Mouse (Mus musculus): ENCODE data around the gene Arl2bp. TPM values are rescaled to one million over a fixed set of nuclear protein-coding genes. Genes with fewer than 3 reads are reported as not detected.

The Arl2bp gene
- 10 to 100 TPM; 90.4 to 96.5 TPM for total RNA-seq (2021)

DNA sequence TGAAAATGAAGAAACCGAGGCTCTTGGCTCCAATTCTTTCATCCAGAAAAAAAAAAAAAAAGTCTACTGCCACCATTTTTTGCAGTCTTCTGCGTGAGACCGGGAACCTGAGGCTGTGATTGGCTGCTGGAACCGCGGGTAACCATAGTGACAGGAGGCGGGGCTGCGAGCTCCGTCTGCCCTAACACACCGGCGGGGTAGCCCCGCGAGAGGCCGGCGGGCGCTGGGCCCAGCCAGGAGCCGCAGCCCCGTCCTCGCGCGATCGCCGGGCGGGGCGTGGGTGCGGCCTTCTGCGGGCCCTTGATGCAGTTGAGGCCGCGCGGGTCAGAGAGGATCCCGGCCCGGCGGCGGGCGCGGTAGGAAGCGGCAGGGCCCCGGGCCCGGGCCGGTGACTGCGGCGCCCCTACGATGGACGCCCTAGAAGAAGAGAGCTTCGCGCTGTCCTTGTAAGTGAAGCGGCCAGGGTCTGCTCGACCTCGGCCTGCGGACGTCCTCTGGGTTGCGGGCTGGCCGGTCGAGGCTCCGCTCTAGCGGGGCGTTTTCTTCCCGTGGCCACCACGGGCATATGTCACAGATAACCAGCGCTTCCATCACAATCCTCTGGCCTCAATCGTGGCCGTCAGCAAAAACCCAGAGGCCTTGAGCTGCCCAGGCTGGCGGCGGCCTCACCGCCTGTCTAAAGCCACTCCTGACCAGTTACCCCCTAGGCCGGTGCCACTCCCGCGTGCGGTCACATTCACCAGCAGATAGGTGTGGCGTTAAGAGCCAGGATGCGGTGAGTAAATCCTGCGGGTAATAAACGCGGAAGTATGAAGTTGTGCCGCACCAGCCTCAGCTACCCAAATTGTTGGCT is at the start of gene Arl2bp:
Arl2bp (plus strand) TSS at position 145 of the 853 bp plus-strand sequence.
- peak; percentile 92 to 93 for DNase-seq
- intact Hi-C loops (cut with DNase I), result loop anchor here (2.0 kb wide), 1 partner anchor 36 kb away; no protein-coding TSS in a partner anchor

GRCm38 (mm10) chr8:94624885-94625284 is 41.5 kb upstream of the Arl2bp start:
- DNase-seq, result no peak
- intact Hi-C loops (cut with DNase I), result no loop called here

DNA sequence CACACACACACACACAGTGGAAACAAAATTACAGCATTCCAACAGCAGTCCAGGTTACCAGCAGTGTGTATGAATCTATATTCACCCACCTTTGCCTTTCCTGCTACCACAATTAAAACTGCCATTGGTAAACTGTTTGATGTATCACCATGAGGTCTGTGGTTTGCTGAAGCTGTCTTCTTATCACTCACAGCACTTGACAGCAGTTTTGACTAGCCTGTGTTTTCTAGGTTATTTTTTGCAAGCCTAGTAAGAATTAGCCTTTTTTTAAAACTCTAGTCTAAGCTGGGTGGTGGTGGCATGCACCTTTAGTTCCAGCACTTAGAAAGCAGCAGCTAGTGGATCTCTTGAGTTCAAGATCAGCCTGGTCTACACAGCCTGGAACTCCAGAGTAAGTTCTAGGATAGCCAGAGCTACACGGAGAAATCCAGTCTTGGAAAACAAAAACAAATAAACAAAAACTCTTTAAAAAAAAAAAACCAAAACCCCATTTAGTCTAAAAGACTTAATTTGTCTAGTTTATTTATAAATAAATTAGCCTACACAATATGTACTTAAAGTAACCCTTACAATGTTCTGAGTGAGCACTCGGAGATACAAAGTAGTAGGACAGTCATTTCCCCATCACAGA is 32.7 kb upstream of the Arl2bp start:
- DNase-seq, result no peak
- intact Hi-C loops (cut with DNase I), result no loop called here

DNA sequence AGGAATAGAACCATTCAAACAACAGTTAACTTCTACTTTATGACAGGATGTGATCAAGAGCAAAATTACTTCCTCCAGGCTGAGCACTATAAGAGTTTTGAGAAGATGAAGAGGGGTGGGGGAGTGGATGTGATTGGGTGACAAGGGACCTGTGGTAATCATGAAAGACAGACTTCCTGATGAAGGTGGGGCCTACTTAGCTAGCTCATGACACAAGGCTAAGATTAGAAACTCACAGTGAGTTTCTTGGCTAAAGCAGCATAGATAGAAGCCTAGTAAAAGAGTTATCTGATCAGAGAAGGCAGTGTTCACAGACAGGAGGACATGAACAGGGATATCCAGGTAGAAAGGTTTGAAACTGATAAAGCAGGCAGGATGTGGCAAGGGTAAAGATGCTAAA is 32.2 kb upstream of the Arl2bp start:
- intact Hi-C loops (cut with DNase I), result no loop called here
- no peak for DNase-seq

DNA sequence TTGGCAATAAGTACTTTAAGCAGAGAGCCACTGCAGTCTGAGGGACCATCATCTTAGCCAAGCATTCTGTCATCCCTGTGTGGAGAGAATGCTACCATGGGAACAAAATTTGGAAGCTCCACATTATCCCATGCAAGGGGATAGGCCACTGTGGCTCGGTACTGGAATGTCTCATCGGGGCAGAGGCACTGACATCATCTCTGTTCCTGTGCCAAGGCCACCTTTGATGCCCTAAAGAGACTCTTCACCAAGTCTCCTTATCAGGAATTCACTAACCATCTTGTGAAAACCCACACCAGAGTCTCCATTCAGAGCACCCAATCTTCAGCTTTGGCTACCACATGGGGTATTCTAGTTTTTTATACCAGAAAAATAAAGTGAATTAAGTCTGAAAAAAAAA is 25.2 kb upstream of the Arl2bp start:
- DNase-seq, result no peak
- intact Hi-C loops (cut with DNase I), result no loop called here

- intact Hi-C loops (cut with DNase I), result no loop called here
- no peak for DNase-seq
These were observed 24.5 kb upstream of the Arl2bp start for GRCm38 (mm10) chr8:94641938-94642337.

GRCm38 (mm10) chr8:94645202-94645601 is 21.2 kb upstream of the Arl2bp start:
- intact Hi-C loops (cut with DNase I), result no loop called here
- DNase-seq, result no peak

GRCm38 (mm10) chr8:94646165-94646564 is 20.2 kb upstream of the Arl2bp start:
- no peak for DNase-seq
- intact Hi-C loops (cut with DNase I), result no loop called here

DNA sequence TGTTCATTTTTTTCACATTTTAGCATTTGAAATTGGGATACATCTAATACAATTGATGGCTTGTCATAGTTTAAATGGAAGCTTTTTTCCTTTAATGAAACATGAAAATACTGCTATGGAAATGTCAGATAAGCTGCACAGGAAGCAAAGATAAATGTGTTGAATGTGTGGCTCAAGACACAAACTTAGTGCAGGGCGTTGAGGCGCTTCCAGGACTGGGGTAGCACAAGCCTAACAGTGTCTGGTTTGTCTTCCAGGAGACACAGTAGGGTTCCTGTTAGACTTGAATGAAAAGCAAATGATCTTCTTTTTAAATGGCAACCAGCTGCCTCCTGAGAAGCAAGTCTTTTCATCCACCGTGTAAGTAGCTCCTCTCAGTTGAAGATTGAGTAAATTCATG is 16.9 kb upstream of the Arl2bp start:
- intact Hi-C loops (cut with DNase I), result no loop called here
- no peak for DNase-seq

DNA sequence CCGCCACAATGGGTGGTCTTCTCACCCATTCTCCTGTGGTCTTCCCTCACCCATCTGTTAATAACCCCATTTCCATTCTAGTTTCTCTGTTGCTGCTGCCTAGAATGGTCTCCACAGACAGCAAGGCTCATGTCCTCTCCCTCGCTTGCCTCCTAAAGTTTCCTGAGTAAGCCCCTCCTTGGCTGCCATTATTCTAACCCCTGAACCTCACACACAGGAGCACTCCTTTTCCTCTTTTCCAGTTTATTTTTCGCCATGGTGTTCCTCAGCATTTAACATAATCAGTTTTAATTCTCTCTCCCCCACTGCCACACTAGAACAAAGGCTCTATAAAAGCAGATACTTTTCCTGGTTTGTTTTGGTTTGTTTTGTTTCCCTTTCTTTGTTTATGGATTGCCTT is 13.4 kb upstream of the Arl2bp start:
- DNase-seq, result no peak
- intact Hi-C loops (cut with DNase I), result no loop called here

DNA sequence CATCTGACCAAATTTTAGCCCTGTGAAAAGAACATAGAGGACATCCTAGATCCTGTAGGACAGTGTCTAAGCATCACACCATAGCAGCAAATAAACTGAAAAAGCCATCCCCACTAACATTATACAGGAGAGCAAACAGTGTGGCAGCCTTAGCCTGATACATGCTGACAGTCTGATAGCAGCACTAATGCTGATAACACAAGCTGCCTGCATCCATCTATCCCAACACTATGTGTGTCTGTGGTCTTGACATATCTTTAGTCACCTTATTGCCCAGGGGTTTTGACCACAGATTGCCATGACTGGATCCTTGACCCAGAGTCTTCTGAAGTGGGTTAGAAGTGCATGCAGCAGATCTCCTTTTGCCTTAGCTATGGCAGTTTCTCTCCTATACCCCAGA is 11.4 kb upstream of the Arl2bp start:
- intact Hi-C loops (cut with DNase I), result no loop called here
- DNase-seq, result no peak

GRCm38 (mm10) chr8:94658031-94658430 is 8.4 kb upstream of the Arl2bp start:
- intact Hi-C loops (cut with DNase I), result no loop called here
- no peak for DNase-seq

- intact Hi-C loops (cut with DNase I), result no loop called here
- no peak for DNase-seq
These were observed 6.0 kb upstream of the Arl2bp start for GRCm38 (mm10) chr8:94660418-94660817.

DNA sequence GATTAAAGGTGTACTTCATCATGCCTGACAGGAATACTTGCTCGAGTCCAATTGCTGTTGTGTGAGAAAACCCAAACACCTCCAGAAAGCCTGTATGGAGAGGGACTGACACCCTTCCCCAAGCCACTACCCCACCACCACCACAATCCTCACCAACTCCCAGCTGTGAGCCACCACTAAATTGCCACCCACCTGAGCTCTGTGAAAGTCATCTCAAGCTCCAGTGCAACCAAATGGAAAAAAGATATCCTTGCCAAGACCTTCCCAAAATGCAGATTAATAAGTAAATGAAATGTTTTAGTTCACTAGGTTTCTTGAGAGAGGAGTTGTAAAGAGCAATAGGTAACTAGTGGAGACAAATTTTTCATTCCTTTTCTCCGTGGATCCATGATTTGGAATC is 1.7 kb upstream of the Arl2bp start:
- DNase-seq, result no peak
- intact Hi-C loops (cut with DNase I), result no loop called here

DNA sequence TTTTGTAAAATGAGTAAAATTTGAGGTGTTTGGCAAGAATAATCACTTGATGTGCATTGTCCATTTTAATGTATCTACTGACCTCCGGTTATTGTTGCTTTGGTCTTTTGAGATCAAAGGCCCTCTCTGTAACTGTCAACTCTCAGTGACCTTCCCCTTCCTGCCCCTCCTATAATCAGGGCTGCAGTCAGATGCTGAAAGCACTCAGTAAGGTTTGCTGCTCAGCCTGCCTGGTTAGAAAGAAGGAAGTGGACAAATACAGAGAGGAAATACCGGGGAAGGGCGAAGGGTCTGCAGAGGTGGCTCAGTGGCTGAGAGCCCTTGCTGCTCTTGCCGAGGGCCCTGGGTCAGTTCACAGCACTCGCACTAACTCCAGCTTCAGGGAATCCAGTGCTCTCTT is 8.0 kb downstream of the Arl2bp start:
- DNase-seq, result no peak
- intact Hi-C loops (cut with DNase I), result no loop called here

DNA sequence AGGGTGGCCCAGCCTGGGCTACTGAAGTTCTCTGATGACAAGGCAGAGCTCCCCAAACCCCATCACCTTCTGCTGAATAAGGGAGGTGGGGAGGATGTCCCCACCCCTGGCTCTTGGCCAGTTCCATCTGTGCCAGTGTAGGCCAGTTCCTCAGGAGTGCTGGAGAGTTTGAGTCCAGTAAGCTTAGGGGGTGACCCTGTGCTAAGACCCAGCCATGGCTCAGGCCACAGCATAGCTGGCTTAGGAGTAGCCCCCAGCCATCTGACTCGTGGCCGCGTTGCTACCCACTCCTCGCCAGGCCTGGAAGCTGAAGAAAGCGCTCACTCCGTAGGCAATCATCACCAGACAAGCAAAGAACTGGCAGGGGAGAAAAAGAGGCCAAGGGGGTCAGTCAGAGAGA is 9.5 kb downstream of the Arl2bp start:
- intact Hi-C loops (cut with DNase I), result no loop called here

GRCm38 (mm10) chr8:94678582-94678981 is 12.2 kb downstream of the Arl2bp start:
- DNase-seq, result no peak
- intact Hi-C loops (cut with DNase I), result no loop called here

More for the DNA sequence above, 9.5 kb downstream of the Arl2bp start:
- no peak for DNase-seq

- intact Hi-C loops (cut with DNase I), result loop anchor here (10.0 kb wide), 1 partner anchor 346 kb away; no protein-coding TSS in a partner anchor
These were observed 14.0 kb downstream of the Arl2bp start for GRCm38 (mm10) chr8:94680414-94680813.

GRCm38 (mm10) chr8:94682732-94683524 is 16.5 kb downstream of the Arl2bp start:
- no peak for DNase-seq
- intact Hi-C loops (cut with DNase I), result loop anchor here (10.0 kb wide), 1 partner anchor 348 kb away; no protein-coding TSS in a partner anchor

More at GRCm38 (mm10) chr8:94680414-94680813, 14.0 kb downstream of the Arl2bp start:
- DNase-seq, result no peak

- no peak for DNase-seq
- intact Hi-C loops (cut with DNase I), result loop anchor here (10.0 kb wide), 1 partner anchor 349 kb away; no protein-coding TSS in a partner anchor
These were observed 17.9 kb downstream of the Arl2bp start for GRCm38 (mm10) chr8:94684287-94684686.

- intact Hi-C loops (cut with DNase I), result loop anchor here (10.0 kb wide), 1 partner anchor 351 kb away; no protein-coding TSS in a partner anchor
- no peak for DNase-seq
These were observed 19.6 kb downstream of the Arl2bp start for GRCm38 (mm10) chr8:94685953-94686352.
